Mouse (Mus musculus) olfactory bulb, adult 2 months (tissue): ENCODE results near the gene Gm9048.

Experiments used
- CTCF ChIP-seq: fragments of 200-500 bp; IDR thresholded peaks from 2 replicates; pipeline ENCODE4 v1.5.1; 2012; ENCODE audit warnings: low read depth, mild to moderate bottlenecking, low read length, moderate library complexity; ENCODE audit not compliant: insufficient read depth
- POLR2A ChIP-seq: fragments of 200-500 bp; IDR thresholded peaks from 2 replicates; pipeline ENCODE4 v1.6.1; 2012; ENCODE audit warnings: mild to moderate bottlenecking, low read depth, low read length, moderate library complexity; ENCODE audit not compliant: insufficient read depth

- TF ChIP-seq CTCF (no peak), POLR2A (no peak)
Observed at GRCm38 (mm10) chr10:118369518-118369917, 21.0 kb upstream of the Gm9048 start.
